10 mouse cellular contexts compared by ENCODE assay signal in genomic region chr11:51032851-51033250, GRCm38 (mm10). TPM values are rescaled to one million over a fixed set of nuclear protein-coding genes. Genes with fewer than 3 reads are reported as not detected.
DNase-seq lines count a peak whose midpoint lies in the region; ATAC-seq and TF ChIP-seq lines count a peak whose summit lies in the region.
"Had no signal": no experiment of that assay in that cellular context is flagged by ENCODE, and none has a peak within 500 bp of the region (broad histone marks: within the 10 kb centered on the region; RNA-seq: fewer than 3 reads in every experiment).

No protein-coding gene starts in this region.

- no peak overlapping the region for H3K27ac ChIP-seq in heart, embryonic 11.5 days (ENCODE audit: low read depth, low read length)
- H3K27ac ChIP-seq in lung, postnatal 0 days (ENCODE audit: low read length), result no peak overlapping the region
- H3K27ac ChIP-seq in forebrain, embryonic 12.5 days, result no peak overlapping the region
- H3K27ac ChIP-seq: hindbrain, embryonic 15.5 days had no signal

- H3K36me3 ChIP-seq in heart, embryonic 11.5 days (ENCODE audit: control insufficient read depth, insufficient read depth, low read length), result no peaks in the 10 kb centered on the region
- no peaks in the 10 kb centered on the region for H3K36me3 ChIP-seq in lung, postnatal 0 days (ENCODE audit: insufficient read depth, low read length)
- no peaks in the 10 kb centered on the region for H3K36me3 ChIP-seq in forebrain, embryonic 12.5 days (replicated peaks)
- H3K36me3 ChIP-seq: hindbrain, embryonic 15.5 days had no signal

- TF ChIP-seq CTCF in lung, postnatal 0 days (IDR thresholded peaks at IDR 0.05), result peak; percentile 87

- no peak for TF ChIP-seq EP300 in lung, postnatal 0 days (IDR thresholded peaks at IDR 0.05)

- no peak overlapping the region for H3K4me3 ChIP-seq in heart, embryonic 11.5 days (ENCODE audit: low read depth, low read length)
- H3K4me3 ChIP-seq in lung, postnatal 0 days (ENCODE audit: low read depth, low read length), result no peak overlapping the region
- H3K4me3 ChIP-seq in forebrain, embryonic 12.5 days (replicated peaks), result no peak overlapping the region
- H3K4me3 ChIP-seq: hindbrain, embryonic 15.5 days had no signal

- no peaks in the 10 kb centered on the region for H3K4me1 ChIP-seq in heart, embryonic 11.5 days (ENCODE audit: control insufficient read depth, insufficient read depth, low read length)
- no peaks in the 10 kb centered on the region for H3K4me1 ChIP-seq in lung, postnatal 0 days (ENCODE audit: insufficient read depth, low read depth, low read length)
- no peaks in the 10 kb centered on the region for H3K4me1 ChIP-seq in forebrain, embryonic 12.5 days
- H3K4me1 ChIP-seq: hindbrain, embryonic 15.5 days had no signal

- no peaks in the 10 kb centered on the region for H3K9me3 ChIP-seq in heart, embryonic 11.5 days (replicated peaks; ENCODE audit: control insufficient read depth, low read length)
- H3K9me3 ChIP-seq in lung, postnatal 0 days (ENCODE audit: low read length), result no peaks in the 10 kb centered on the region
- no peaks in the 10 kb centered on the region for H3K9me3 ChIP-seq in forebrain, embryonic 12.5 days
- H3K9me3 ChIP-seq: hindbrain, embryonic 15.5 days had no signal

- no peak overlapping the region for H3K9ac ChIP-seq in heart, embryonic 11.5 days (ENCODE audit: low read depth, low read length)
- no peak overlapping the region for H3K9ac ChIP-seq in lung, postnatal 0 days (replicated peaks; ENCODE audit: low read depth)
- H3K9ac ChIP-seq in forebrain, embryonic 12.5 days, result no peak overlapping the region
- H3K9ac ChIP-seq: hindbrain, embryonic 15.5 days had no signal

- H3K27me3 ChIP-seq in heart, embryonic 11.5 days (ENCODE audit: control insufficient read depth, insufficient read depth, low read length), result no peaks in the 10 kb centered on the region; the same call in 1 of the 2 replicates
- H3K27me3 ChIP-seq in lung, postnatal 0 days (replicated peaks; ENCODE audit: insufficient read depth, low read length), result no peaks in the 10 kb centered on the region
- no peaks in the 10 kb centered on the region for H3K27me3 ChIP-seq in forebrain, embryonic 12.5 days
- H3K27me3 ChIP-seq: hindbrain, embryonic 15.5 days had no signal

- H3K4me2 ChIP-seq in heart, embryonic 11.5 days, result no peak overlapping the region
- no peak overlapping the region for H3K4me2 ChIP-seq in lung, postnatal 0 days (replicated peaks; ENCODE audit: low read depth, low read length)
- H3K4me2 ChIP-seq in forebrain, embryonic 12.5 days, result no peak overlapping the region
- H3K4me2 ChIP-seq: hindbrain, embryonic 15.5 days had no signal

- WGBS in heart, embryonic 11.5 days (ENCODE audit: insufficient replicate concordance), result 35% methylated on average over 1 of the region's 1 CpGs
- 20% methylated on average over 1 of the region's 1 CpGs for WGBS in lung, postnatal 0 days
- WGBS in forebrain, embryonic 12.5 days, result 46% methylated on average over 1 of the region's 1 CpGs

- peak; percentile 23 for DNase-seq in heart, adult 8-10 months (ENCODE audit: low spot score)
- peak; percentile 37 for DNase-seq in ovary, postnatal 14 days (ENCODE audit: low spot score)
- no peak for DNase-seq in ovary, postnatal 10 days (ENCODE audit: low spot score)
- peak; percentile 61 for DNase-seq in embryo, embryonic 10 days (ENCODE audit: low spot score)
- DNase-seq in lung, postnatal 0 days (ENCODE audit: low spot score), result peak; percentile 30
- no peak for DNase-seq in gastrocnemius, postnatal 4 days (ENCODE audit: low spot score in 2 of 2)

- no peak for ATAC-seq in heart, embryonic 11.5 days (replicated peaks; ENCODE audit: insufficient number of reproducible peaks, low FRiP score, low TSS enrichment)
- no peak for ATAC-seq in lung, postnatal 0 days
- no peak for ATAC-seq in forebrain, embryonic 12.5 days (ENCODE audit: low FRiP score)

RNA-seq across cellular contexts. Expression of gene Olfr1375, which starts 15.1 kb away (rescaled TPM):
- not detected for total RNA-seq in heart, adult 8-10 months (2022)
- polyA plus RNA-seq in heart, embryonic 11.5 days (2014; fragmentation: Nextera tagmentation; extraction: Ambion mirVana), result not detected in 2 replicates
- not detected in 2 replicates for polyA plus RNA-seq in lung, postnatal 0 days (2015; fragmentation: Nextera tagmentation; extraction: Ambion mirVana)
- polyA plus RNA-seq in forebrain, embryonic 12.5 days (2016; fragmentation: Nextera tagmentation; extraction: Ambion mirVana), result not detected in 2 replicates
- total RNA-seq in gastrocnemius, postnatal 4 days (2021), result not detected
- total RNA-seq: adrenal gland, postnatal 36 days had no signal
- polyA plus RNA-seq: hindbrain, embryonic 15.5 days had no signal

RNA-seq across cellular contexts. Expression of gene Olfr54, which starts 18.8 kb away (rescaled TPM):
- not detected for total RNA-seq in heart, adult 8-10 months (2022)
- not detected in 2 replicates for polyA plus RNA-seq in heart, embryonic 11.5 days (2014; fragmentation: Nextera tagmentation; extraction: Ambion mirVana)
- polyA plus RNA-seq in lung, postnatal 0 days (2015; fragmentation: Nextera tagmentation; extraction: Ambion mirVana), result not detected in 2 replicates
- polyA plus RNA-seq in forebrain, embryonic 12.5 days (2016; fragmentation: Nextera tagmentation; extraction: Ambion mirVana), result not detected in 2 replicates
- total RNA-seq in gastrocnemius, postnatal 4 days (2021), result not detected
- polyA plus RNA-seq: hindbrain, embryonic 15.5 days had no signal

RNA-seq across cellular contexts. Expression of gene Zfp354a, which starts 26.2 kb away (rescaled TPM):
- 1 to 10 TPM; 1.5 to 2.3 (median 2.1) TPM for total RNA-seq in heart, adult 8-10 months (2022)
- 6.6 and 8.2 TPM in 2 replicates for polyA plus RNA-seq in heart, embryonic 11.5 days (2014; fragmentation: Nextera tagmentation; extraction: Ambion mirVana)
- 5.7 and 5.9 TPM in 2 replicates for polyA plus RNA-seq in lung, postnatal 0 days (2015; fragmentation: Nextera tagmentation; extraction: Ambion mirVana)
- polyA plus RNA-seq in forebrain, embryonic 12.5 days (2016; fragmentation: Nextera tagmentation; extraction: Ambion mirVana), result 8.7 and 9.5 TPM in 2 replicates
- total RNA-seq in gastrocnemius, postnatal 4 days (2021), result 1 to 10 TPM; 3.4 to 3.5 TPM

RNA-seq across cellular contexts. Expression of gene Olfr51, which starts 29.5 kb away (rescaled TPM):
- not detected for total RNA-seq in heart, adult 8-10 months (2022)
- not detected in 2 replicates for polyA plus RNA-seq in heart, embryonic 11.5 days (2014; fragmentation: Nextera tagmentation; extraction: Ambion mirVana)
- polyA plus RNA-seq in lung, postnatal 0 days (2015; fragmentation: Nextera tagmentation; extraction: Ambion mirVana), result not detected in 2 replicates
- not detected in 2 replicates for polyA plus RNA-seq in forebrain, embryonic 12.5 days (2016; fragmentation: Nextera tagmentation; extraction: Ambion mirVana)
- total RNA-seq in gastrocnemius, postnatal 4 days (2021), result not detected
- total RNA-seq: adrenal gland, postnatal 36 days had no signal
- polyA plus RNA-seq: hindbrain, embryonic 15.5 days had no signal

RNA-seq across cellular contexts. Expression of gene Olfr1377, which starts 51.1 kb away (rescaled TPM):
- not detected for total RNA-seq in heart, adult 8-10 months (2022)
- polyA plus RNA-seq in heart, embryonic 11.5 days (2014; fragmentation: Nextera tagmentation; extraction: Ambion mirVana), result not detected in 2 replicates
- polyA plus RNA-seq in lung, postnatal 0 days (2015; fragmentation: Nextera tagmentation; extraction: Ambion mirVana), result not detected in 2 replicates
- 0.09 TPM in 1 of 2 replicates, not detected in the other for polyA plus RNA-seq in forebrain, embryonic 12.5 days (2016; fragmentation: Nextera tagmentation; extraction: Ambion mirVana)
- not detected for total RNA-seq in gastrocnemius, postnatal 4 days (2021)
- total RNA-seq: adrenal gland, postnatal 36 days had no signal
- polyA plus RNA-seq: hindbrain, embryonic 15.5 days had no signal

Comparison
In these comparisons a context has a peak if more than half of its experiments do, and no peak if none do; other contexts are left out.
1. DNase-seq: peak in heart, adult 8-10 months (single experiment), ovary, postnatal 14 days (single experiment), embryo, embryonic 10 days (single experiment) and lung, postnatal 0 days (single experiment); none in ovary, postnatal 10 days (single experiment) and gastrocnemius, postnatal 4 days (0 of 2).